Mouse (Mus musculus): ENCODE measurements around the gene Gm21366.
"Not testable (repeated sequence)": the region's sequence is repeated elsewhere in the genome, so short reads cannot be mapped to it uniquely, and the experiment has no call there.

Gene Gm21366

DNA sequence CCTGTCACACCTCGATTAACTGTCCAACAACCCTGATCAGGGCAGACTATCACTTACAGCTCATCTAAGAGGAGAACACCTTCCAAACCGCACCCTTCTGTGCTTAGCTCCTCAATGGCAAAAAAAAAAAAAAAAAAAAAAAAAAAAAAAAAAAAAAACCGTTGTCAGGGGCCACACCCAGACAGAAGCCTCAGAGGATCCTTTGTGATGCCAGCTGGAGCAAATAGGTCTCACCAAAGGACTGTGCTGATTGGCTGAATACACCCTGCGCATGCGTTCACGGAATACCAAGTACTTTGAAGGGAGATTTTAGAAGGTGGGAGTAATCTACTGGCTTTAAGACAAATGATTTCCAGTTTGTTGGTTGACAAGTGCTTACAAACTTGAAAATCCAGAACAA, at the start of gene Gm21366:
Gene Gm21366 (minus strand): TSS at position 101 of the 400 bp plus-strand sequence.
- not testable (repeated sequence) for DNase-seq (ENCODE audit: low spot score)
